Mouse (Mus musculus): ENCODE measurements around the gene Casq2.

Gene Casq2

GRCm38 (mm10) chr3:102069260-102069659, 17.0 kb upstream of the Casq2 start:
- CTCF ChIA-PET = no interaction called here
- POLR2A ChIA-PET = no interaction called here

- CTCF ChIA-PET = no interaction called here
- POLR2A ChIA-PET = no interaction called here
These were observed 16.5 kb upstream of the Casq2 start for GRCm38 (mm10) chr3:102069686-102070085.

GRCm38 (mm10) chr3:102070360-102070759, 15.9 kb upstream of the Casq2 start:
- CTCF ChIA-PET = interaction anchor here in 1 of 4 experiments (0.9 to 1.2 kb wide), 2 partner anchors 8 to 61 kb away, joined by 3 read pairs; no protein-coding TSS in a partner anchor
- POLR2A ChIA-PET = interaction anchor here in 1 of 4 experiments (0.6 kb wide), 1 partner anchor 14 kb away, joined by 3 read pairs; no protein-coding TSS in a partner anchor

GRCm38 (mm10) chr3:102071016-102071415, 15.2 kb upstream of the Casq2 start:
- POLR2A ChIA-PET = interaction anchor here in 1 of 4 experiments (0.6 kb wide), 1 partner anchor 13 kb away, joined by 3 read pairs; no protein-coding TSS in a partner anchor
- CTCF ChIA-PET = interaction anchor here in 1 of 4 experiments (0.9 to 1.2 kb wide), 2 partner anchors 8 to 60 kb away, joined by 3 read pairs; no protein-coding TSS in a partner anchor

- POLR2A ChIA-PET = interaction anchor here in 1 of 4 experiments (0.6 kb wide), 2 partner anchors 13 to 143 kb away, joined by 3 read pairs; no protein-coding TSS in a partner anchor
These were observed 6.8 kb upstream of the Casq2 start for GRCm38 (mm10) chr3:102079413-102079812.

GRCm38 (mm10) chr3:102081862-102082261, 4.4 kb upstream of the Casq2 start:
- CTCF ChIA-PET = interaction anchor here (0.5 to 2.9 kb wide), 24 partner anchors 9 to 710 kb away, joined by 3 to 8 read pairs (median 3); no protein-coding TSS in a partner anchor
- POLR2A ChIA-PET = interaction anchor here in 3 of 4 experiments (0.8 to 1.4 kb wide), 8 partner anchors 10 to 88 kb away, joined by 3 to 5 read pairs (median 3); no protein-coding TSS in a partner anchor

More at GRCm38 (mm10) chr3:102079413-102079812, 6.8 kb upstream of the Casq2 start:
- CTCF ChIA-PET = interaction anchor here in 1 of 4 experiments (1.3 to 2.9 kb wide), 2 partner anchors 17 to 164 kb away, joined by 4 to 8 read pairs; no protein-coding TSS in a partner anchor

GRCm38 (mm10) chr3:102083589-102084230, 2.5 kb upstream of the Casq2 start:
- CTCF ChIA-PET = interaction anchor here in 3 of 4 experiments (0.6 to 1.8 kb wide), 11 partner anchors 12 to 720 kb away, joined by 3 to 6 read pairs (median 4); no protein-coding TSS in a partner anchor
- POLR2A ChIA-PET = interaction anchor here (0.6 to 4.1 kb wide), 32 partner anchors 13 to 1061 kb away, joined by 3 to 31 read pairs (median 4); no protein-coding TSS in a partner anchor

GRCm38 (mm10) chr3:102084833-102085491, 1.3 kb upstream of the Casq2 start:
- ChIA-PET POLR2A (interaction anchor here (0.5 to 4.1 kb wide), 13 partner anchors 11 to 120 kb away, joined by 3 to 31 read pairs (median 4); partner anchors contain the start of gene Vangl1 (in 1 of the 4)), CTCF (interaction anchor here in 3 of 4 experiments (0.6 to 1.8 kb wide), 4 partner anchors 19 to 1317 kb away, joined by 3 to 6 read pairs (median 4); no protein-coding TSS in a partner anchor)

GRCm38 (mm10) chr3:102085719-102086118, 496 bp upstream of the Casq2 start:
- POLR2A ChIA-PET = interaction anchor here in 3 of 4 experiments (0.8 to 4.1 kb wide), 6 partner anchors 10 to 119 kb away, joined by 3 to 31 read pairs (median 12); partner anchors contain the start of gene Vangl1 (in 1 of the 3)

GRCm38 (mm10) chr3:102094841-102095240, 8.6 kb downstream of the Casq2 start:
- POLR2A ChIA-PET = interaction anchor here in 2 of 4 experiments (0.8 to 4.4 kb wide), 2 partner anchors 8 to 9 kb away, joined by 3 to 21 read pairs; partner anchors contain the start of gene Casq2 (in 1 of the 2)
- CTCF ChIA-PET = interaction anchor here in 1 of 4 experiments (0.7 kb wide), 1 partner anchor 325 kb away, joined by 6 read pairs; no protein-coding TSS in a partner anchor

More at GRCm38 (mm10) chr3:102085719-102086118, 496 bp upstream of the Casq2 start:
- CTCF ChIA-PET = interaction anchor here in 1 of 4 experiments (1.3 kb wide), 1 partner anchor 35 kb away, joined by 4 read pairs; no protein-coding TSS in a partner anchor

- CTCF ChIA-PET = interaction anchor here in 1 of 4 experiments (1.1 kb wide), 1 partner anchor 12 kb away, joined by 4 read pairs; no protein-coding TSS in a partner anchor
These were observed 9.2 kb downstream of the Casq2 start for GRCm38 (mm10) chr3:102095412-102095811.

GRCm38 (mm10) chr3:102096366-102096765, 10.2 kb downstream of the Casq2 start:
- POLR2A ChIA-PET = interaction anchor here in 3 of 4 experiments (0.8 to 4.4 kb wide), 4 partner anchors 11 to 14 kb away, joined by 3 to 21 read pairs (median 4); partner anchors contain the start of gene Casq2 (in 1 of the 3)
- CTCF ChIA-PET = interaction anchor here in 2 of 4 experiments (0.5 to 1.1 kb wide), 3 partner anchors 13 to 216 kb away, joined by 3 to 4 read pairs (median 3); no protein-coding TSS in a partner anchor

More at GRCm38 (mm10) chr3:102095412-102095811, 9.2 kb downstream of the Casq2 start:
- POLR2A ChIA-PET = interaction anchor here in 3 of 4 experiments (0.6 to 4.4 kb wide), 5 partner anchors 9 to 320 kb away, joined by 3 to 21 read pairs (median 3); partner anchors contain the start of gene Casq2 (in 1 of the 3)

GRCm38 (mm10) chr3:102096976-102097375, 10.8 kb downstream of the Casq2 start:
- ChIA-PET POLR2A (interaction anchor here in 2 of 4 experiments (1.3 to 4.4 kb wide), 2 partner anchors 12 to 14 kb away, joined by 4 to 21 read pairs; partner anchors contain the start of gene Casq2 (in 1 of the 2)), CTCF (no interaction called here)

GRCm38 (mm10) chr3:102099242-102099641, 13.0 kb downstream of the Casq2 start:
- ChIA-PET CTCF (interaction anchor here in 1 of 4 experiments (0.6 to 0.7 kb wide), 2 partner anchors 37 to 69 kb away, joined by 4 to 10 read pairs; no protein-coding TSS in a partner anchor), POLR2A (interaction anchor here in 2 of 4 experiments (0.7 to 1.6 kb wide), 4 partner anchors 10 to 795 kb away, joined by 3 to 7 read pairs (median 4); no protein-coding TSS in a partner anchor)

GRCm38 (mm10) chr3:102099793-102100192, 13.6 kb downstream of the Casq2 start:
- POLR2A ChIA-PET = interaction anchor here in 3 of 4 experiments (0.6 to 1.0 kb wide), 3 partner anchors 13 to 66 kb away, joined by 3 to 4 read pairs (median 3); partner anchors contain the start of gene Casq2 (in 1 of the 3)
- CTCF ChIA-PET = interaction anchor here in 2 of 4 experiments (0.6 to 0.7 kb wide), 3 partner anchors 31 to 72 kb away, joined by 3 to 10 read pairs (median 8); no protein-coding TSS in a partner anchor

- POLR2A ChIA-PET = interaction anchor here in 1 of 4 experiments (0.6 to 4.9 kb wide), 4 partner anchors 13 to 978 kb away, joined by 3 to 31 read pairs (median 4); partner anchors contain the start of gene Casq2
- CTCF ChIA-PET = interaction anchor here in 1 of 4 experiments (0.8 kb wide), 1 partner anchor 18 kb away, joined by 4 read pairs; no protein-coding TSS in a partner anchor
These were observed 15.2 kb downstream of the Casq2 start for GRCm38 (mm10) chr3:102101445-102101844.

- ChIA-PET CTCF (interaction anchor here in 3 of 4 experiments (0.6 to 1.3 kb wide), 3 partner anchors 18 to 27 kb away, joined by 3 to 5 read pairs (median 4); no protein-coding TSS in a partner anchor), POLR2A (interaction anchor here (0.5 to 4.9 kb wide), 28 partner anchors 13 to 614 kb away, joined by 3 to 31 read pairs (median 4); partner anchors contain the start of genes Casq2 (in 1 of the 4) and Vangl1 (in 1 of the 4))
These were observed 17.8 kb downstream of the Casq2 start for GRCm38 (mm10) chr3:102103811-102104565.
